Mouse (Mus musculus) myocyte (in vitro differentiated cells): ENCODE measurements around the gene Pawr. TPM values are rescaled to one million over a fixed set of nuclear protein-coding genes. Genes with fewer than 3 reads are reported as not detected.

Experiments
- H3K27me3 ChIP-seq: one replicate; pipeline ENCODE4 v1.6.1; 2011; ENCODE audit not compliant: control insufficient read depth, insufficient read depth, insufficient read length
- H3K36me3 ChIP-seq: one replicate; pipeline ENCODE4 v1.6.1; 2011; ENCODE audit not compliant: control insufficient read depth, insufficient read depth
- H3K4me2 ChIP-seq: one replicate; pipeline ENCODE4 v1.6.1; 2011; ENCODE audit warnings: low read depth, control low read depth
- H3K4me3 ChIP-seq: one replicate; pipeline ENCODE4 v1.5.1; 2011; ENCODE audit warnings: mild to moderate bottlenecking, control low read depth, moderate library complexity
- H3K79me2 ChIP-seq: one replicate; pipeline ENCODE4 v1.6.1; 2011; ENCODE audit not compliant: control insufficient read depth, insufficient read depth
- H3ac ChIP-seq: one replicate; pipeline ENCODE4 v1.6.1; 2011; ENCODE audit not compliant: control insufficient read depth, insufficient read length
- CEBPB ChIP-seq: IDR thresholded peaks from 2 replicates; pipeline ENCODE4 v1.6.1; 2011; ENCODE audit warnings: mild to moderate bottlenecking, moderate library complexity; ENCODE audit not compliant: poor library complexity, insufficient read depth, severe bottlenecking
- E2F4 ChIP-seq: IDR thresholded peaks from one replicate; pipeline ENCODE4 v1.6.1; 2011; ENCODE audit warnings: mild to moderate bottlenecking, control low read depth, moderate library complexity; ENCODE audit not compliant: insufficient read depth
- MAX ChIP-seq: IDR thresholded peaks from one replicate; pipeline ENCODE4 v1.6.1; 2011; ENCODE audit warnings: low read depth, mild to moderate bottlenecking, control low read depth
- MYOD1 ChIP-seq, 3 experiments: IDR thresholded peaks; one replicate each; pipeline ENCODE4 v1.6.1; 2011; ENCODE audit warnings: control low read depth in 2 of 3, low read depth in 2 of 3, mild to moderate bottlenecking in 2 of 3, moderate library complexity in 1 of 3; ENCODE audit not compliant: insufficient read length in 2 of 3, control insufficient read depth in 1 of 3
- MYOG ChIP-seq, 3 experiments: IDR thresholded peaks; one replicate each; pipeline ENCODE4 v1.6.1; 2011; ENCODE audit warnings: control low read depth in 2 of 3, low read depth in 2 of 3, mild to moderate bottlenecking in 2 of 3; ENCODE audit not compliant: insufficient read length in 2 of 3, control insufficient read depth in 1 of 3, insufficient read depth in 1 of 3
- POLR2A ChIP-seq: IDR thresholded peaks from one replicate; pipeline ENCODE4 v1.6.1; 2011; ENCODE audit warnings: low read depth, mild to moderate bottlenecking, control low read depth, moderate library complexity; ENCODE audit not compliant: insufficient read length
- POLR2AphosphoS2 ChIP-seq: IDR thresholded peaks from one replicate; pipeline ENCODE4 v1.6.1; 2011; ENCODE audit warnings: low read depth, control low read depth; ENCODE audit not compliant: insufficient read length
- REST ChIP-seq: IDR thresholded peaks from one replicate; pipeline ENCODE4 v1.6.1; 2011; ENCODE audit warnings: mild to moderate bottlenecking, control low read depth, moderate library complexity; ENCODE audit not compliant: insufficient read depth, insufficient read length
- SRF ChIP-seq: IDR thresholded peaks from one replicate; pipeline ENCODE4 v1.6.1; 2011; ENCODE audit warnings: low read depth; ENCODE audit not compliant: control insufficient read depth, insufficient read length
- TCF12 ChIP-seq: IDR thresholded peaks from one replicate; pipeline ENCODE4 v1.6.1; 2011; ENCODE audit warnings: mild to moderate bottlenecking, control low read depth; ENCODE audit not compliant: poor library complexity, insufficient read depth, severe bottlenecking
- TCF3 ChIP-seq: IDR thresholded peaks from one replicate; pipeline ENCODE4 v1.6.1; 2011; ENCODE audit warnings: low read depth, control low read depth; ENCODE audit not compliant: insufficient read length
- USF1 ChIP-seq: IDR thresholded peaks from one replicate; pipeline ENCODE4 v1.6.1; 2011; ENCODE audit warnings: low read depth, mild to moderate bottlenecking, control low read depth, moderate library complexity
- polyA plus RNA-seq: library from polyadenylated mRNA; unstranded; fragments of >200 nt; fragmentation: generic; extraction: Trizol; gene quantifications from one replicate; pipeline ENCODE4 v1.2.1, GENCODE M21; 2012; ENCODE audit warnings: missing spikeins

Pawr gene
- polyA plus RNA-seq, 1 experiment, result 2.9 TPM

DNA sequence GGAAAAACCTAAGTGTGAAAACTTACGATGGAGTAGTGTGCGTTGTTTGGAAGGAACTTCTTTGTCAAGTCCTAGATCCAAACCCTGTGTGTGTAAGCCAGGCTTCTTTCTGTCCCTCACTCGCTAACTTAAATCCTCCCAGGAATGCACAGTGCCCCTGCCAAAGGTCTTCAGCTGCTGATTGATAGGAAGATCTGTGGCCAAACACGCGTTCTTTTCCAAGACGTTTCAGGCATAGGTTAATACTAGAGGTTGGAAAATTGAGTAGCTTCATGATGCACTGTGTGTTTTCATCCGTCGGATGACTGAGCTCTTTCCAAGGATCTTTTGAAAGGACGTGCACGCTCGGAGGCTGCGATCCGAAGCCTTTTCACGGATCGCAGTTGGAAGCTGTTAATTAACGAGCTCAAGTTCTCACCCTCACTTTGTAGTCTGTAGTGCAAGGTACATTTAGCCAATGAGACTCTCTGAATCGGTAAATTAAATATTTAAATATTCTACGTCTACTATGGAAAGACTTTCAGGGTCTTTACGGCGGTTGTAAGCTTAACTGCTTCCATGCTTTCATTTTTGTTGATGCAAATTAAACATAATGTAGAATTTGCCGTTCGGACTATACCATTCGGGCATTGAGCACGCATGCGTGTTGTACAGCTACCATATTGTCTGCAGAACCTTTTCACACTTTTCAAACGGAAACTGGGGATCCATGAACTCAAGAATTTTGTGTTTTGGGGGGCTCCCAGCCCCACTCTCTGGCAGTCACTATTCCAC, 33.2 kb downstream of the Pawr start:
- Histone ChIP-seq H3K4me2 (no peak overlapping the region), H3K79me2 (no peaks in the 10 kb centered on the region), H3ac (no peak overlapping the region), H3K36me3 (no peaks in the 10 kb centered on the region), H3K27me3 (no peaks in the 10 kb centered on the region), H3K4me3 (no peak overlapping the region)
- no peak for TF ChIP-seq MYOG (IDR thresholded peaks at IDR 0.05; ENCODE audit: control insufficient read depth in 1 of 3, insufficient read depth in 1 of 3, insufficient read length in 2 of 3, low read depth in 2 of 3)
- no peak for TF ChIP-seq POLR2AphosphoS2
- no peak for TF ChIP-seq SRF
- TF ChIP-seq POLR2A, result no peak
- TF ChIP-seq MAX, result no peak
- TF ChIP-seq TCF3, result no peak

DNA sequence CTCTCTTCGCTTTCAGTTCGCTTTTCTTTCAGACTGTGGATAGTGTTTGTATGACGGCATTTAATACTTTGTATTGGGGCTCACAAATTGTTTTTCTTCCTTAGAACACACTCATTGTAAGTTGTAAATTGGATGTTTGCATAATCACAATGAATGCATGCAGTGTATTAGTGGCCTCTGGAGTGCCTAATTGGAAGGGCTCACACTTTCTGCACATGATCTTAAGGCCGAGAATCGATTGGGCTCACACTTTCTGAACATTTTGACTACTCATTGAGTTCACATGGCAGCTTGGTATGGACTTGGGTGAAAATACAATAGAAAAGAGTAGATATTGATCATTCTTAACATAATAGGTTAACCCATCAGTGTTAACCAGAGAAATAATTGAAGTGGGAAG, 34.3 kb downstream of the Pawr start:
- no peaks in the 10 kb centered on the region for H3K79me2 ChIP-seq
- H3K4me3 ChIP-seq, result no peak overlapping the region
- H3K36me3 ChIP-seq, result no peaks in the 10 kb centered on the region
- no peak overlapping the region for H3K4me2 ChIP-seq
- H3ac ChIP-seq, result no peak overlapping the region
- TF ChIP-seq TCF3, result no peak
- TF ChIP-seq POLR2A, result no peak
- no peak for TF ChIP-seq POLR2AphosphoS2
- TF ChIP-seq TCF12, result no peak
- no peak for TF ChIP-seq SRF
- no peak for TF ChIP-seq E2F4
- no peak for TF ChIP-seq MAX
- no peak for TF ChIP-seq REST
- TF ChIP-seq MYOD1 (IDR thresholded peaks at IDR 0.05; ENCODE audit: control insufficient read depth in 1 of 3, insufficient read length in 2 of 3, low read depth in 2 of 3), result no peak
- TF ChIP-seq CEBPB, result no peak
- no peak for TF ChIP-seq MYOG (IDR thresholded peaks at IDR 0.05; ENCODE audit: control insufficient read depth in 1 of 3, insufficient read depth in 1 of 3, insufficient read length in 2 of 3, low read depth in 2 of 3)
- no peak for TF ChIP-seq USF1
- no peaks in the 10 kb centered on the region for H3K27me3 ChIP-seq

DNA sequence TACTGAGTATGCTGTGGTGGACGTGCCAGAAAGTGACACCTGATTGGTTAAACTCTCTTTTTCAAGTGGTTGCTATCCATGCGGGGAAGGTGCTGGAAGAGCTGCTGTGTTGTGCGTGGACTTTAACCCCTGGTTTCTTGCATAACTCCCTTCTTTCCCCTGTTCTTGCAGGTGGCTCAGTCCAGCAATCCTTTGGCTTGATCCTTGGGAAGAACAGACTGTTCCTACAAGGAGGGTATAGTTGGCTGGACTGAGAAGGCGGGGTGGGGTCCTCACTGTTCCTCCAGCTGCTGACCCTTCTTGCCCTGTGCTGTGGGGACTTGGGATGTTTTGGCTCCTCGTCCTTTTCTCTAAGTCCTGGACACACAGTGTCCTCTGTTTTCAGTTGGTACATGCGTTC, 36.4 kb downstream of the Pawr start:
- TF ChIP-seq MYOG (IDR thresholded peaks at IDR 0.05; ENCODE audit: control insufficient read depth in 1 of 3, insufficient read depth in 1 of 3, insufficient read length in 2 of 3, low read depth in 2 of 3) (no peak), E2F4 (no peak), MAX (no peak), POLR2AphosphoS2 (no peak)

DNA sequence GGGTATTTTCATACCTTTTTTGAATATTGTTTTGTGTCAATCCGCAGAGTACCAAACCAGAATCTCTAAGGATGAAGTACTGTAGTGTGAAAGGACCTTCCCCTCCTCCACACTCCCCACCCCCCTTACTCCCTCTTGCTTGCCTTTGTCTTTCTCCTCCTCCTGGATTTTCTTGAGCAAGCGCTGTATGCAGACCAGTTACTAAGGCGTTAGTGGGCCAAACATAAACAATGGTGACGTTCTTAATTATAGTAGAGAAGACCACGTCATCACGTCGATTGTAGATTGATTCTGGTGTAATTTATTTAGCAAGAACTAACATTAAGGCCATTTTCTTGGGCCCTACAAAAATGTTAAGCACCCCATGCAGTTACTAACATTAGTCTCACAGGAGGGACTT, 40.3 kb downstream of the Pawr start:
- TF ChIP-seq CEBPB (no peak), POLR2A (no peak), SRF (no peak)
- H3ac ChIP-seq, result no peak overlapping the region
- no peak overlapping the region for H3K4me3 ChIP-seq
- H3K4me2 ChIP-seq, result no peak overlapping the region
- no peaks in the 10 kb centered on the region for H3K36me3 ChIP-seq
- no peaks in the 10 kb centered on the region for H3K27me3 ChIP-seq
- no peaks in the 10 kb centered on the region for H3K79me2 ChIP-seq

More for the DNA sequence above, 36.4 kb downstream of the Pawr start:
- H3ac ChIP-seq, result no peak overlapping the region
- no peak overlapping the region for H3K4me2 ChIP-seq
- H3K36me3 ChIP-seq, result no peaks in the 10 kb centered on the region
- no peaks in the 10 kb centered on the region for H3K79me2 ChIP-seq
- no peak overlapping the region for H3K4me3 ChIP-seq
- H3K27me3 ChIP-seq, result no peaks in the 10 kb centered on the region

DNA sequence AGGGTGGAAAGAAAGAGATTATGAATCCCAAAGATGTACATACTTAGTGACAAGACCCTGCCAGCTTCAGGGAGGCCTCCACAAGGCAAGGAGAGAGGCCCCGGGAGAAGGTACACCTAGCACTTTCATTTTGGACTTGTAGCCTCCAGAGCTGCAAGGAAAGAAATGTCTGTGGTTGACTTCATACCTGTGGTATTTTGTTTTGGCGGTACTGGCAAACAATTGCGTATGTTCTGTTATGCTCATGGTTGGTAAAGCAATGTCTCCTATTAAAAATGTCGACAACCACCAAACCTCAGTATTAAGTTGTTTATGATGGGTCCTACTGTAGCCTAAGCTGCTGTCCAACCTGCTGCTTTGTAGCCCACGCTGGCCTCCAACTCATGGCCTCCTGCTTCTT, 40.9 kb downstream of the Pawr start:
- H3K4me3 ChIP-seq, result no peak overlapping the region
- H3K36me3 ChIP-seq, result no peaks in the 10 kb centered on the region
- H3K4me2 ChIP-seq, result no peak overlapping the region
- H3K79me2 ChIP-seq, result no peaks in the 10 kb centered on the region
- H3K27me3 ChIP-seq, result no peaks in the 10 kb centered on the region
- H3ac ChIP-seq, result no peak overlapping the region
- TF ChIP-seq POLR2AphosphoS2 (no peak), CEBPB (no peak), TCF12 (no peak), MAX (no peak), TCF3 (no peak), E2F4 (no peak), MYOG (IDR thresholded peaks at IDR 0.05; ENCODE audit: control insufficient read depth in 1 of 3, insufficient read depth in 1 of 3, insufficient read length in 2 of 3, low read depth in 2 of 3) (no peak), SRF (no peak), POLR2A (no peak), REST (no peak), MYOD1 (IDR thresholded peaks at IDR 0.05; ENCODE audit: control insufficient read depth in 1 of 3, insufficient read length in 2 of 3, low read depth in 2 of 3) (no peak), USF1 (no peak)
